Mouse (Mus musculus): Measurements from ENCODE around the gene Olfr921. TPM values are rescaled to one million over a fixed set of nuclear protein-coding genes. Genes with fewer than 3 reads are reported as not detected.

The Olfr921 gene
- total RNA-seq (2023), result not detected in 2 replicates

GRCm38 (mm10) chr9:38772768-38773167 lies at the start of gene Olfr921:
Gene Olfr921 (plus strand): TSS chr9:38773068.

GRCm38 (mm10) chr9:38751999-38752398 lies 20.9 kb upstream of the Olfr921 start, which contains the start of gene Olfr920:
Gene Olfr920 (plus strand): TSS chr9:38752299.

GRCm38 (mm10) chr9:38814314-38814713 lies 41.4 kb downstream of the Olfr921 start, which contains the start of gene Olfr922:
Gene Olfr922 (plus strand): TSS chr9:38814614.

GRCm38 (mm10) chr9:38826245-38826644 lies 53.4 kb downstream of the Olfr921 start, which contains the start of gene Olfr923:
Gene Olfr923 (plus strand): TSS chr9:38826545.

Other genes with a start within 250 kb of the Olfr921 start
- not detected in 2 replicates for gene Olfr910, start 235.2 kb upstream of the Olfr921 start, total RNA-seq (2023)
- not detected in 2 replicates for gene Olfr912, start 192.9 kb upstream of the Olfr921 start, total RNA-seq (2023)
- not detected in 2 replicates for gene Olfr913, start 180.3 kb upstream of the Olfr921 start, total RNA-seq (2023)
- not detected in 2 replicates for gene Olfr914, start 168.0 kb upstream of the Olfr921 start, total RNA-seq (2023)
- gene Olfr916, start 113.2 kb upstream of the Olfr921 start, total RNA-seq (2023), result not detected in 2 replicates
- gene Olfr917, start 107.2 kb upstream of the Olfr921 start, total RNA-seq (2023), result not detected in 2 replicates
- not detected in 2 replicates for gene Olfr918, start 98.5 kb upstream of the Olfr921 start, total RNA-seq (2023)
- gene Olfr919, start 69.4 kb upstream of the Olfr921 start, total RNA-seq (2023), result not detected in 2 replicates
- gene Vwa5a, start 54.8 kb upstream of the Olfr921 start, total RNA-seq (2023), result 24.1 and 27.6 TPM in 2 replicates
- gene Olfr920, start 20.8 kb upstream of the Olfr921 start, total RNA-seq (2023), result 0.16 TPM in 1 of 2 replicates, not detected in the other
- gene Olfr922, start 41.5 kb downstream of the Olfr921 start, total RNA-seq (2023), result not detected in 2 replicates
- not detected in 2 replicates for gene Olfr923, start 53.5 kb downstream of the Olfr921 start, total RNA-seq (2023)
- gene Olfr924, start 71.4 kb downstream of the Olfr921 start, total RNA-seq (2023), result not detected in 2 replicates
- gene Olfr26, start 82.0 kb downstream of the Olfr921 start, total RNA-seq (2023), result not detected in 2 replicates
- not detected in 2 replicates for gene Olfr926, start 104.1 kb downstream of the Olfr921 start, total RNA-seq (2023)
- not detected in 2 replicates for gene Olfr930, start 156.7 kb downstream of the Olfr921 start, total RNA-seq (2023)
- gene Olfr933, start 199.2 kb downstream of the Olfr921 start, total RNA-seq (2023), result not detected in 2 replicates
- not detected in 2 replicates for gene Olfr934, start 215.2 kb downstream of the Olfr921 start, total RNA-seq (2023)
- gene Olfr935, start 226.6 kb downstream of the Olfr921 start, total RNA-seq (2023), result not detected in 2 replicates

Measured in neutrophil, adult 65 days (primary cell).